Mouse (Mus musculus): ENCODE results near the gene Efcab6.

GRCm38 (mm10) chr15:84056083-84056482 lies 9.1 kb downstream of the Efcab6 start:
- no peak for TF ChIP-seq TCF12 (IDR thresholded peaks at IDR 0.05; ENCODE audit: low read depth, low read length)
- no peak for TF ChIP-seq POLR2A (IDR thresholded peaks at IDR 0.05; ENCODE audit: control insufficient read depth in 1 of 2, insufficient read depth in 1 of 2, low read depth in 1 of 2, low read length in 2 of 2, poor library complexity in 1 of 2)
- TF ChIP-seq MAFK (IDR thresholded peaks at IDR 0.05; ENCODE audit: borderline replicate concordance, low read depth, low read length): no peak
- no peak for TF ChIP-seq SIN3A (IDR thresholded peaks at IDR 0.05; ENCODE audit: low read length)
- TF ChIP-seq MYC (IDR thresholded peaks at IDR 0.05; ENCODE audit: low read depth, low read length): no peak
- TF ChIP-seq EP300 (IDR thresholded peaks at IDR 0.05; ENCODE audit: low read depth in 1 of 2, low read length in 2 of 2): no peak
- peak in 2 of 3 experiments; percentile 17 to 22; a peak in 3 of 6 replicates for TF ChIP-seq CTCF (IDR thresholded peaks at IDR 0.05 in 2 of 3, conservative IDR thresholded peaks at IDR 0.05 in 1 of 3; ENCODE audit: control insufficient read depth in 1 of 3, insufficient read depth in 1 of 3, low read depth in 2 of 3, low read length in 3 of 3, poor library complexity in 1 of 3, severe bottlenecking in 1 of 3)
- TF ChIP-seq CHD2 (IDR thresholded peaks at IDR 0.05; ENCODE audit: low read length): no peak
- no peak for TF ChIP-seq ELF1 (IDR thresholded peaks at IDR 0.05; ENCODE audit: low read depth, low read length)
- no peak for TF ChIP-seq ZKSCAN1 (IDR thresholded peaks at IDR 0.05; ENCODE audit: low read depth, low read length)
- no peak for TF ChIP-seq TBP (IDR thresholded peaks at IDR 0.05; ENCODE audit: low read depth, low read length)
- TF ChIP-seq USF1 (IDR thresholded peaks at IDR 0.05; ENCODE audit: low read depth, low read length): no peak
